Mouse (Mus musculus): Measurements from ENCODE around the gene Snrpf.

The Snrpf gene

GRCm38 (mm10) chr10:93589281-93589848 is at the start of gene Snrpf:
TSS of gene Snrpf (minus strand) at chr10:93589706.
- in situ Hi-C loops (cut with MseI, MboI) = no loop called here

- in situ Hi-C loops (cut with MseI, MboI) = no loop called here
These were observed 46.4 kb upstream of the Snrpf start for GRCm38 (mm10) chr10:93635941-93636340.

GRCm38 (mm10) chr10:93633971-93634370 is 44.5 kb upstream of the Snrpf start:
- in situ Hi-C loops (cut with MseI, MboI) = no loop called here

- in situ Hi-C loops (cut with MseI, MboI) = no loop called here
These were observed 44.1 kb upstream of the Snrpf start for GRCm38 (mm10) chr10:93633563-93633962.

GRCm38 (mm10) chr10:93632086-93632485 is 42.6 kb upstream of the Snrpf start:
- in situ Hi-C loops (cut with MseI, MboI) = no loop called here

- in situ Hi-C loops (cut with MseI, MboI) = no loop called here
These were observed 40.8 kb upstream of the Snrpf start for GRCm38 (mm10) chr10:93630310-93630709.

GRCm38 (mm10) chr10:93624151-93624550 is 34.6 kb upstream of the Snrpf start:
- in situ Hi-C loops (cut with MseI, MboI) = no loop called here

- in situ Hi-C loops (cut with MseI, MboI) = no loop called here
These were observed 34.2 kb upstream of the Snrpf start for GRCm38 (mm10) chr10:93623725-93624124.

- in situ Hi-C loops (cut with MseI, MboI) = no loop called here
These were observed 31.1 kb upstream of the Snrpf start for GRCm38 (mm10) chr10:93620438-93621179.

GRCm38 (mm10) chr10:93614850-93615249 is 25.3 kb upstream of the Snrpf start:
- in situ Hi-C loops (cut with MseI, MboI) = no loop called here

- in situ Hi-C loops (cut with MseI, MboI) = no loop called here
These were observed 22.0 kb upstream of the Snrpf start for GRCm38 (mm10) chr10:93611419-93612007.

- in situ Hi-C loops (cut with MseI, MboI) = no loop called here
These were observed 21.4 kb upstream of the Snrpf start for GRCm38 (mm10) chr10:93610896-93611295.

GRCm38 (mm10) chr10:93609236-93609635 is 19.7 kb upstream of the Snrpf start:
- in situ Hi-C loops (cut with MseI, MboI) = loop anchor here (5.0 kb wide), 1 partner anchor 153 kb away; no protein-coding TSS in a partner anchor

GRCm38 (mm10) chr10:93608051-93608450 is 18.5 kb upstream of the Snrpf start:
- in situ Hi-C loops (cut with MseI, MboI) = loop anchor here (5.0 kb wide), 1 partner anchor 154 kb away; no protein-coding TSS in a partner anchor

GRCm38 (mm10) chr10:93606326-93606725 is 16.8 kb upstream of the Snrpf start:
- in situ Hi-C loops (cut with MseI, MboI) = loop anchor here (5.0 kb wide), 1 partner anchor 156 kb away; no protein-coding TSS in a partner anchor

GRCm38 (mm10) chr10:93603256-93603655 is 13.8 kb upstream of the Snrpf start:
- in situ Hi-C loops (cut with MseI, MboI) = no loop called here

GRCm38 (mm10) chr10:93602309-93602708 is 12.8 kb upstream of the Snrpf start:
- in situ Hi-C loops (cut with MseI, MboI) = no loop called here

GRCm38 (mm10) chr10:93596641-93597040 is 7.1 kb upstream of the Snrpf start:
- in situ Hi-C loops (cut with MseI, MboI) = no loop called here

GRCm38 (mm10) chr10:93595831-93596230 is 6.3 kb upstream of the Snrpf start:
- in situ Hi-C loops (cut with MseI, MboI) = no loop called here

GRCm38 (mm10) chr10:93594022-93594482 is 4.5 kb upstream of the Snrpf start:
- in situ Hi-C loops (cut with MseI, MboI) = no loop called here

GRCm38 (mm10) chr10:93592456-93592855 is 3.0 kb upstream of the Snrpf start:
- in situ Hi-C loops (cut with MseI, MboI) = no loop called here

- in situ Hi-C loops (cut with MseI, MboI) = no loop called here
These were observed 710 bp downstream of the Snrpf start for GRCm38 (mm10) chr10:93588796-93589195.

Data from mouse trophoblast stem cell (cell line).